Mouse (Mus musculus): ENCODE results near the gene Btbd19.

Gene Btbd19

GRCm38 (mm10) chr4:117125348-117125909, at the start of gene Btbd19:
Gene Btbd19, minus strand, starts transcription at chr4:117125725.
- DNase-seq (ENCODE audit: low read depth in 1 of 2, low spot score in 2 of 2), result no peak

- no peak for DNase-seq (ENCODE audit: low read depth in 1 of 2, low spot score in 2 of 2)
These were observed 44.4 kb upstream of the Btbd19 start for GRCm38 (mm10) chr4:117169936-117170335.

GRCm38 (mm10) chr4:117161183-117161582, 35.7 kb upstream of the Btbd19 start:
- no peak for DNase-seq (ENCODE audit: low read depth in 1 of 2, low spot score in 2 of 2)

- no peak for DNase-seq (ENCODE audit: low read depth in 1 of 2, low spot score in 2 of 2)
These were observed 34.1 kb upstream of the Btbd19 start for GRCm38 (mm10) chr4:117159666-117160065.

- no peak for DNase-seq (ENCODE audit: low read depth in 1 of 2, low spot score in 2 of 2)
These were observed 30.8 kb upstream of the Btbd19 start for GRCm38 (mm10) chr4:117156372-117156771.

- DNase-seq (ENCODE audit: low read depth in 1 of 2, low spot score in 2 of 2), result peak; percentile 48 to 74
These were observed 30.3 kb upstream of the Btbd19 start, which contains the start of gene Rps8 for GRCm38 (mm10) chr4:117155792-117156355. Gene Rps8, minus strand, starts transcription at chr4:117156243.

- DNase-seq (ENCODE audit: low read depth in 1 of 2, low spot score in 2 of 2), result peak in 1 of 2 experiments; percentile 15
These were observed 29.7 kb upstream of the Btbd19 start for GRCm38 (mm10) chr4:117155020-117155791.

- DNase-seq (ENCODE audit: low read depth in 1 of 2, low spot score in 2 of 2), result no peak
These were observed 27.2 kb upstream of the Btbd19 start for GRCm38 (mm10) chr4:117152714-117153113.

GRCm38 (mm10) chr4:117151416-117151815, 25.9 kb upstream of the Btbd19 start:
- DNase-seq (ENCODE audit: low read depth in 1 of 2, low spot score in 2 of 2), result no peak

GRCm38 (mm10) chr4:117150212-117150733, 24.7 kb upstream of the Btbd19 start:
- DNase-seq (ENCODE audit: low read depth in 1 of 2, low spot score in 2 of 2), result no peak

- no peak for DNase-seq (ENCODE audit: low read depth in 1 of 2, low spot score in 2 of 2)
These were observed 24.0 kb upstream of the Btbd19 start for GRCm38 (mm10) chr4:117149291-117150211.

- DNase-seq (ENCODE audit: low read depth in 1 of 2, low spot score in 2 of 2), result no peak
These were observed 23.3 kb upstream of the Btbd19 start for GRCm38 (mm10) chr4:117148815-117149214.

- DNase-seq (ENCODE audit: low read depth in 1 of 2, low spot score in 2 of 2), result no peak
These were observed 22.7 kb upstream of the Btbd19 start for GRCm38 (mm10) chr4:117148047-117148713.

- peak; percentile 70 to 84 for DNase-seq (ENCODE audit: low read depth in 1 of 2, low spot score in 2 of 2)
These were observed 20.7 kb upstream of the Btbd19 start for GRCm38 (mm10) chr4:117146176-117146575.

- no peak for DNase-seq (ENCODE audit: low read depth in 1 of 2, low spot score in 2 of 2)
These were observed 19.7 kb upstream of the Btbd19 start for GRCm38 (mm10) chr4:117145248-117145647.

- DNase-seq (ENCODE audit: low read depth in 1 of 2, low spot score in 2 of 2), result no peak
These were observed 17.5 kb upstream of the Btbd19 start for GRCm38 (mm10) chr4:117143023-117143422.

- DNase-seq (ENCODE audit: low read depth in 1 of 2, low spot score in 2 of 2), result no peak
These were observed 15.1 kb upstream of the Btbd19 start for GRCm38 (mm10) chr4:117140613-117141012.

- peak in 1 of 2 experiments; percentile 29 for DNase-seq (ENCODE audit: low read depth in 1 of 2, low spot score in 2 of 2)
These were observed 13.7 kb upstream of the Btbd19 start for GRCm38 (mm10) chr4:117139217-117139612.

- DNase-seq (ENCODE audit: low read depth in 1 of 2, low spot score in 2 of 2), result no peak
These were observed 13.0 kb upstream of the Btbd19 start for GRCm38 (mm10) chr4:117138295-117139216.
